Mouse (Mus musculus): Measurements from ENCODE around the gene Tfcp2. TPM values are rescaled to one million over a fixed set of nuclear protein-coding genes. Genes with fewer than 3 reads are reported as not detected.

The Tfcp2 gene
- 50.3 and 51.1 TPM in 2 replicates for polyA plus RNA-seq (2016; fragmentation: Nextera tagmentation; extraction: Ambion mirVana)

- under 1% methylated on average over 78 of the region's 84 CpGs for WGBS
- H3K4me2 ChIP-seq (replicated peaks), result peak within 1 kb of the TSS; percentile 93
- H3K4me3 ChIP-seq, result peak within 1 kb of the TSS; percentile 88
- peaks cover 19% of the 10 kb centered on the region for H3K36me3 ChIP-seq
- peak within 1 kb of the TSS; percentile 87 for H3K9ac ChIP-seq (replicated peaks)
- H3K27ac ChIP-seq (replicated peaks), result peak within 1 kb of the TSS; percentile 95
- peak; percentile 99 for ATAC-seq (ENCODE audit: low FRiP score, low read depth)
- peaks cover 18% of the 10 kb centered on the region for H3K4me1 ChIP-seq
- H3K9me3 ChIP-seq, result no peaks in the 10 kb centered on the region
- H3K27me3 ChIP-seq, result no peaks in the 10 kb centered on the region
Observed at GRCm38 (mm10) chr15:100551326-100552307, at the start of gene Tfcp2. TSS of gene Tfcp2 (minus strand) at chr15:100552008.

DNA sequence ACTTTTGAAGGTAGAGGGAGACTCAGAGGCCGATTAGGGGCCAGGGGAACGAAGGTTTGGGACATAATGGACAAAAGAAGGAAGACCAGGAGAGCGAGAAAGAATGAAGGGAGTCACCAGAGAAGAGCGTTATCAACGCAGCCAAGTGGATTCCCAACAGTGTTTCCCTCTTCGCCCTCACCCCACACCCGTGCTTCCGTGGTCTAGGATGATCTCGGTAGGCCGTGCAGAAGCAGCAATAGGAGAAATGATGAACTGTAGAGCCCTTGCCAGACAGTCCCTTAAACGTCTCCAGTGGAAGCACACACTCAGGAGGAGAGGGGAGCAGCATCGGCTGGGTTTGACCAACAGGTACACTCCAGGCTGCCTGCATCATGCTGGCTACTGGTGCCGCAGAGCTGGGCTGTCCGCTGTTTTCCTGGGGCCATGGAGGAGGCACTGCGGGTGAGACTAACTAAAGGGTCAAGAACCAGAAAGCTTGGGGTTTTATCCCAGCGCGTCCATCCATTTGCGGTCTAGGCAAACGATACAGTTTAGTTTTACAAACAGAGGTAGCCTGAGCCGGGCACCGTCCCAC is 49.0 kb upstream of the Tfcp2 start:
- 12% methylated on average over 21 of the region's 21 CpGs for WGBS
- H3K36me3 ChIP-seq, result no peaks in the 10 kb centered on the region
- H3K4me1 ChIP-seq, result peaks cover 30% of the 10 kb centered on the region
- H3K4me3 ChIP-seq, result no peak overlapping the region; the same call in 1 of the 2 replicates
- no peak for ATAC-seq (ENCODE audit: low FRiP score, low read depth)
- no peaks in the 10 kb centered on the region for H3K9me3 ChIP-seq
- peak overlapping the region; percentile 76 for H3K4me2 ChIP-seq (replicated peaks)
- H3K9ac ChIP-seq (replicated peaks), result peak overlapping the region; percentile 96
- no peak overlapping the region; the same call in 1 of the 2 replicates for H3K27ac ChIP-seq (replicated peaks)
- peaks cover 29% of the 10 kb centered on the region for H3K27me3 ChIP-seq

DNA sequence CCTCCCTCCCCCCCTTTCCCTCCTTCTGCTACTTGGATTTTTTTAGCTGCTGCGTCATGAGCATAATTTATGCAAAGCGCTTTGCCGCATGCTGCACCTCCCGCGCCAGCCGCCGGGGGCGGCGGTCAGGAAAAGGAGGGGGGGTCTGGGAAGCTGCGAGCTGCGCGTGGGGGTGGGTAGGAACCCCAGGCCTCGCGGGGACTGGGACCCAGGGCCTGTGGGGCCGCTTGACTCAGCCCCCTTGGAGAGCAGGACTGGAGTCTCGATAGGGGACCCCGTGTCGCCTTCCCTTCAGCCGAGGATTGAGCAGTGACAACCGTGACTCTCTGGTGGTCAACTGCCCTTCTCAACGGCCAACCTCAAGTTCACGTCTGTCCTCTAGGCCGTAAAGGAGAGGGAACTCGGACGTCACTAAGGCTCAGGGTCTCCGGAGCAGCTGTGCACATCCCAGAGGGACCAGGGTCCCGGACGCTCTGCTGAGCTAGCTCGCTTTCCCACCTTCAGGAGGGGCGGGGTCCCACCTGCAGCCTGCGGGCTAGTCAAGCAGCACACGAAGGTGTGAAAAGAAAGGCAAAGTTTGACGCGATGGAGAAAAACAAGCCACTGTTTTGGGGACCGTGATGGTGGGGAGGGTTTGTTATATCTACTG is 48.4 kb upstream of the Tfcp2 start:
- peaks cover 29% of the 10 kb centered on the region for H3K27me3 ChIP-seq
- H3K36me3 ChIP-seq, result no peaks in the 10 kb centered on the region
- H3K9me3 ChIP-seq, result no peaks in the 10 kb centered on the region
- H3K27ac ChIP-seq (replicated peaks), result peak overlapping the region; percentile 90
- H3K9ac ChIP-seq (replicated peaks), result peak overlapping the region; percentile 96
- H3K4me3 ChIP-seq, result peak overlapping the region; percentile 86
- ATAC-seq (ENCODE audit: low FRiP score, low read depth), result peak; percentile 76
- H3K4me2 ChIP-seq (replicated peaks), result peak overlapping the region; percentile 76
- 2% methylated on average over 35 of the region's 35 CpGs for WGBS
- peaks cover 24% of the 10 kb centered on the region for H3K4me1 ChIP-seq

- no peaks in the 10 kb centered on the region for H3K9me3 ChIP-seq
- H3K9ac ChIP-seq (replicated peaks), result peak within 1 kb of the TSS; percentile 96
- ATAC-seq (ENCODE audit: low FRiP score, low read depth), result peak; percentile 75
- peaks cover 29% of the 10 kb centered on the region for H3K27me3 ChIP-seq
- WGBS, result under 1% methylated on average over 59 of the region's 76 CpGs
- peaks cover 17% of the 10 kb centered on the region for H3K4me1 ChIP-seq
- H3K4me3 ChIP-seq, result peak within 1 kb of the TSS; percentile 86
- peak within 1 kb of the TSS; percentile 90 for H3K27ac ChIP-seq (replicated peaks)
- H3K36me3 ChIP-seq, result no peaks in the 10 kb centered on the region
- peak within 1 kb of the TSS; percentile 76 for H3K4me2 ChIP-seq (replicated peaks)
Observed at GRCm38 (mm10) chr15:100599276-100600046, 47.7 kb upstream of the Tfcp2 start, which contains the start of gene Pou6f1. TSS of gene Pou6f1 (minus strand) at chr15:100599984.

DNA sequence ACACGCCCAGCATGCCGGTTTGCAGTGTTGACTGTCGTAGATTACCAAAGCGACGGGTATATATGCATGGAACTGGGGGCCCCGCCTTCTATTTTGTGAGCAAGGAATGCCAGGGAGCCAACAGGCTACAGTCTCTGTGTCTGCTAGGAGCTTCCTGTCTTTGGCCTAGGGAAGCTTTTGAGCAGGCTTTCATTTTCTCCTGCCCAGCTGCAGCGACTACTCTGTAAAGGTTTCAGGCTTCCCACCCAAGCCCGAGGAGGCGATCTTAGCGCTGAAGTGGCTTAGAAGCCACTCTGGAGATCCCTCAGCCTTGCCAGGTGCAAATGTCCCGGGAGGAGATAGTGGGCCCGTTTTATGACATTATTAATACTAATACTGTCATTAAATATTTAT is 47.1 kb upstream of the Tfcp2 start:
- peak; percentile 16; the same call in 1 of the 2 replicates for ATAC-seq (ENCODE audit: low FRiP score, low read depth)
- Histone ChIP-seq H3K4me1 (peaks cover 14% of the 10 kb centered on the region), H3K4me3 (peak overlapping the region; percentile 86), H3K9me3 (no peaks in the 10 kb centered on the region), H3K27ac (replicated peaks) (peak overlapping the region; percentile 90), H3K4me2 (replicated peaks) (peak overlapping the region; percentile 76), H3K36me3 (peaks cover 2% of the 10 kb centered on the region; the same call in 1 of the 2 replicates), H3K9ac (replicated peaks) (peak overlapping the region; percentile 96), H3K27me3 (peaks cover 29% of the 10 kb centered on the region)
- 1% methylated on average over 12 of the region's 12 CpGs for WGBS

- Histone ChIP-seq H3K4me2 (replicated peaks) (peak overlapping the region; percentile 76), H3K9ac (replicated peaks) (peak overlapping the region; percentile 96), H3K4me3 (peak overlapping the region; percentile 86), H3K27me3 (peaks cover 24% of the 10 kb centered on the region), H3K9me3 (no peaks in the 10 kb centered on the region), H3K27ac (replicated peaks) (peak overlapping the region; percentile 90), H3K36me3 (peaks cover 6% of the 10 kb centered on the region; the same call in 1 of the 2 replicates), H3K4me1 (peaks cover 14% of the 10 kb centered on the region)
- ATAC-seq (ENCODE audit: low FRiP score, low read depth), result no peak
- 32% methylated on average over 9 of the region's 9 CpGs for WGBS
Observed at GRCm38 (mm10) chr15:100598287-100598882, 46.6 kb upstream of the Tfcp2 start.

DNA sequence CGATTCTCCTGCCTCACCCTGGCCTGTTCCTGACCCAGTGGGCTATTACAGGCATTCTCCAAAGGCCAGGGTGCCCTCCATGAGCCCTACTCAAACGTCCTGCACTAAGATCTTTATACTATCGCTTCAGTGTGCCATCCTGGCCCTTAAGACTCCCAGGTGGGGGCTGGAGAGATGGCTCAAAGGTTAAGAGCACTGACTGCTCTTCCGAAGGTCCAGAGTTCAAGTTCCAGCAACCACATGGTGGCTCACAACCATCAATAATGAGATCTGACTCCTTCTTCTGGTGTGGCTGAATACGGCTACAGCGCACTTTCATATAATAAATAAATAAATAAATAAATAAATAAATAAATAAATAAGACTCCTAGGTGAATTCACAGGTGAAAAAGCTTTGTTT is 41.0 kb upstream of the Tfcp2 start:
- Histone ChIP-seq H3K4me2 (replicated peaks) (no peak overlapping the region), H3K9ac (replicated peaks) (no peak overlapping the region), H3K27ac (replicated peaks) (no peak overlapping the region), H3K36me3 (peaks cover 31% of the 10 kb centered on the region), H3K4me3 (no peak overlapping the region), H3K27me3 (no peaks in the 10 kb centered on the region), H3K9me3 (no peaks in the 10 kb centered on the region), H3K4me1 (no peaks in the 10 kb centered on the region)
- WGBS, result 85% methylated on average over 6 of the region's 6 CpGs
- no peak for ATAC-seq (ENCODE audit: low FRiP score, low read depth)

DNA sequence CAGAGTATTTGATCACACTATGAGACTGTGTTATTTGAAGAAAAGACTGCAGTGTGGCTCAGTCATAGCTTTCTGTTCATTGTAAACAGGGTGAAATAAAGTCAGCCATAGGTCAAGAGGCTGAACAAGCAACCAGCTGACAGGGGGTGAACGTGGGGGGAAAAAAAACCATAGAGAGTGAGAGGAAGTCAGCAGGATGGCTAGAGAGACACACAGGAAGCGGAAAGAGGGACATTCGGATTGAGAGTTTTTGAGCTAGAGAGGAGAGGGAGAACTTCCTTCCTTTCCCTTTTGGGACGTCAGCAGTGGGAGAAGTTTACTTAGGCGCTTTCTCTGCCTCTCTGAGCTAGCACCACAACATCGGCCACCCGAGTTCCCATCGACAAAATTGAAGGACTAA is 38.6 kb upstream of the Tfcp2 start:
- no peaks in the 10 kb centered on the region for H3K27me3 ChIP-seq
- no peaks in the 10 kb centered on the region for H3K4me1 ChIP-seq
- no peak for ATAC-seq (ENCODE audit: low FRiP score, low read depth)
- H3K36me3 ChIP-seq, result peaks cover 55% of the 10 kb centered on the region
- no peak overlapping the region for H3K9ac ChIP-seq (replicated peaks)
- H3K4me3 ChIP-seq, result no peak overlapping the region
- no peak overlapping the region for H3K4me2 ChIP-seq (replicated peaks)
- no peak overlapping the region for H3K27ac ChIP-seq (replicated peaks)
- H3K9me3 ChIP-seq, result no peaks in the 10 kb centered on the region
- 79% methylated on average over 8 of the region's 8 CpGs for WGBS

DNA sequence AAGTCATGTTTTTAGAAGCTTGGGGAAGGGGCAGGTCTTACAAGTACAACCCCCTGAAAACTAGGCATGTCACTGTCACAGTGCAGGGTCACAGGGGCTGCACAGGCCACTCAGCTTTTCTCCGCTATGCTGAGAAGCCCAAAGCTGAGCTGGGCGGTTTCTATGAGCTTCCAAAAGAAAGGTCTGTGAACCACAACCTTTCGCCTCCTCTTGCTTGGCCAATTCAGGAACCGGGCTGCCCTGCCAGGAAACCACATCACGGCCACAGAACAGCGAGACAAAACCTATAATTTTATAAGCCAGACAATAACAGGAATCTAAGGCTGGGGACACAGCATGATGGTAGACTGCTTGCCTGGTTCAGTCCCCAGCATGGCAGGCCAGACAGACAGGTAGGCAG is 36.5 kb upstream of the Tfcp2 start:
- peaks cover 62% of the 10 kb centered on the region for H3K36me3 ChIP-seq
- H3K4me1 ChIP-seq, result no peaks in the 10 kb centered on the region
- 82% methylated on average over 6 of the region's 6 CpGs for WGBS
- no peaks in the 10 kb centered on the region for H3K27me3 ChIP-seq
- H3K9me3 ChIP-seq, result no peaks in the 10 kb centered on the region
- no peak overlapping the region for H3K9ac ChIP-seq (replicated peaks)
- H3K27ac ChIP-seq (replicated peaks), result no peak overlapping the region
- no peak for ATAC-seq (ENCODE audit: low FRiP score, low read depth)
- H3K4me3 ChIP-seq, result no peak overlapping the region
- H3K4me2 ChIP-seq (replicated peaks), result no peak overlapping the region

GRCm38 (mm10) chr15:100587166-100587565 is 35.4 kb upstream of the Tfcp2 start:
- no peak overlapping the region for H3K4me2 ChIP-seq (replicated peaks)
- H3K4me1 ChIP-seq, result no peaks in the 10 kb centered on the region
- H3K27ac ChIP-seq (replicated peaks), result no peak overlapping the region
- H3K27me3 ChIP-seq, result no peaks in the 10 kb centered on the region
- H3K4me3 ChIP-seq, result no peak overlapping the region
- H3K36me3 ChIP-seq, result peaks cover 72% of the 10 kb centered on the region
- H3K9ac ChIP-seq (replicated peaks), result no peak overlapping the region
- H3K9me3 ChIP-seq, result no peaks in the 10 kb centered on the region
- no peak for ATAC-seq (ENCODE audit: low FRiP score, low read depth)
- 85% methylated on average over 4 of the region's 4 CpGs for WGBS

- Histone ChIP-seq H3K9ac (replicated peaks) (no peak overlapping the region), H3K4me1 (no peaks in the 10 kb centered on the region), H3K27ac (replicated peaks) (no peak overlapping the region), H3K9me3 (no peaks in the 10 kb centered on the region), H3K27me3 (no peaks in the 10 kb centered on the region), H3K36me3 (peaks cover 69% of the 10 kb centered on the region), H3K4me3 (no peak overlapping the region), H3K4me2 (replicated peaks) (no peak overlapping the region)
- WGBS, result 90% methylated on average over 16 of the region's 16 CpGs
- no peak for ATAC-seq (ENCODE audit: low FRiP score, low read depth)
Observed at GRCm38 (mm10) chr15:100585931-100586330, 34.1 kb upstream of the Tfcp2 start.

All from midbrain, embryonic 12.5 days (tissue).